Mouse (Mus musculus) liver, postnatal 0 days (tissue): ENCODE measurements around the gene Nkiras2. TPM values are rescaled to one million over a fixed set of nuclear protein-coding genes. Genes with fewer than 3 reads are reported as not detected.

Experiments
- ATAC-seq: fragments of 200-750 bp; cut with Nextera tagmentation; 2 replicates; pipeline ENCODE4 v1.8.0; 2017; ENCODE audit warnings: mild to moderate bottlenecking, moderate library complexity
- DNase-seq: peaks from one replicate; pipeline ENCODE4 v3.0.0-alpha.2; 2016
- H3K27ac ChIP-seq: fragments of 300-500 bp; sonication (generic); 2 replicates; pipeline ENCODE4 v1.5.1; 2014; ENCODE audit warnings: antibody characterized with exemption, moderate library complexity, mild to moderate bottlenecking, low read depth
- H3K27me3 ChIP-seq: fragments of 300-500 bp; sonication (generic); 2 replicates; pipeline ENCODE4 v1.6.1; 2014; ENCODE audit warnings: low read length, control low read depth, mixed read lengths; ENCODE audit not compliant: insufficient read depth
- H3K36me3 ChIP-seq: fragments of 300-500 bp; sonication (generic); replicated peaks from 2 replicates; pipeline ENCODE4 v1.6.1; 2014; ENCODE audit warnings: mild to moderate bottlenecking, control low read depth, low read length, moderate library complexity, mixed read lengths; ENCODE audit not compliant: insufficient read depth
- H3K4me1 ChIP-seq: fragments of 300-500 bp; sonication (generic); 2 replicates; pipeline ENCODE4 v1.6.1; 2014; ENCODE audit warnings: antibody characterized with exemption, mild to moderate bottlenecking, control low read depth; ENCODE audit not compliant: insufficient read depth
- H3K4me2 ChIP-seq: fragments of 300-500 bp; sonication (generic); 2 replicates; pipeline ENCODE4 v1.6.1; 2014; ENCODE audit warnings: low read depth, mild to moderate bottlenecking, low read length, moderate library complexity, mixed read lengths
- H3K4me3 ChIP-seq: fragments of 300-500 bp; sonication (generic); 2 replicates; pipeline ENCODE4 v1.5.1; 2014; ENCODE audit warnings: low read depth, low read length
- H3K9ac ChIP-seq: fragments of 300-500 bp; sonication (generic); replicated peaks from 2 replicates; pipeline ENCODE4 v1.6.1; 2014; ENCODE audit warnings: mild to moderate bottlenecking, moderate library complexity
- H3K9me3 ChIP-seq: fragments of 300-500 bp; sonication (generic); 2 replicates; pipeline ENCODE4 v1.6.1; 2016; ENCODE audit warnings: mild to moderate bottlenecking, control low read depth, low read length, mixed read lengths
- CTCF ChIP-seq: sonication (generic); IDR thresholded peaks from 2 replicates; pipeline ENCODE4 v1.5.1; 2016; ENCODE audit warnings: antibody characterized with exemption, low read depth
- EP300 ChIP-seq: IDR thresholded peaks from 2 replicates; pipeline ENCODE4 v1.6.1; 2016; ENCODE audit warnings: antibody characterized with exemption, low read depth, mild to moderate bottlenecking
- WGBS: fragments of 180-500 bp; shearing (Covaris S2); extraction: QIAGEN DNeasy Blood & Tissue Kit; methylation state at CpG from one replicate; pipeline ENCODE4 v1.1.7; 2014; ENCODE audit not compliant: insufficient replicate concordance; 5-methylcytosine and 5-hydroxymethylcytosine counted together
- polyA plus RNA-seq: library from polyadenylated mRNA; unstranded; fragments of >200 nt; fragmentation: Nextera tagmentation; extraction: Ambion mirVana; gene quantifications from 2 replicates; pipeline ENCODE4 v1.2.1, GENCODE M21; 2015

Nkiras2 gene
- polyA plus RNA-seq, 1 experiment from 2014 or later, result 19.2 TPM

DNA sequence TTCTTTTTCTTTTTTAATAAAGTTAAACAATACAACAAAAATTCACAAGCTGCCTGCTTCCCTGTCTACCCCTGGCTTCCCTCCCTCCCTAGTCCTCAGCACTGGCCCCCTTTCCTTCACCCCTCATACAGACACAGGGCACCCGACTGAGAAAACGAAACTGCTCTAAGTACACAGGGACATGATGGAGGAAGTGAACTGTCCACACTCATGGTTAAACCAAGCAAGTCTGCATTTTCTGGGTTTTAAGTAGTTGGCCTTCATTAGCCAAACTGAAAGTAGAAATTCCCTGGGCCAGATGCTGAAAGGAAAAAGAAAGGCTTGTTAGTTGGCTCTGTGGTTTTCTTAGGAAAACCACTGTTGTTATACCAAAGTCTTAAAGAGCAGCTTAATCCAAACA lies 36.2 kb upstream of the Nkiras2 start:
- no peaks in the 10 kb centered on the region for H3K4me1 ChIP-seq
- WGBS, result 61% methylated on average over 2 of the region's 2 CpGs

GRCm38 (mm10) chr11:100584561-100584961 lies 34.5 kb upstream of the Nkiras2 start:
- Histone ChIP-seq H3K4me1 (no peaks in the 10 kb centered on the region), H3K4me3 (0 out of 2 replicates have a peak overlapping the region, but pooled peaks have one; percentile 4), H3K27ac (peak overlapping the region; percentile 67), H3K9me3 (no peaks in the 10 kb centered on the region), H3K27me3 (no peaks in the 10 kb centered on the region), H3K36me3 (peaks cover 83% of the 10 kb centered on the region), H3K9ac (no peak overlapping the region), H3K4me2 (no peak overlapping the region)
- DNase-seq (no peak), ATAC-seq (peak; percentile 12; the same call in 1 of the 2 replicates)
- WGBS, result 78% methylated on average over 7 of the region's 7 CpGs
- TF ChIP-seq EP300 (no peak), CTCF (no peak)

More for the DNA sequence above, 36.2 kb upstream of the Nkiras2 start:
- Histone ChIP-seq H3K4me2 (peak overlapping the region; percentile 0; the same call in 1 of the 2 replicates), H3K4me3 (no peak overlapping the region), H3K27me3 (no peaks in the 10 kb centered on the region), H3K27ac (0 out of 2 replicates have a peak overlapping the region, but pooled peaks have one; percentile 0), H3K9ac (no peak overlapping the region), H3K36me3 (peaks cover 72% of the 10 kb centered on the region), H3K9me3 (no peaks in the 10 kb centered on the region)
- no peak for DNase-seq
- ATAC-seq, result no peak
- TF ChIP-seq CTCF (no peak), EP300 (no peak)

DNA sequence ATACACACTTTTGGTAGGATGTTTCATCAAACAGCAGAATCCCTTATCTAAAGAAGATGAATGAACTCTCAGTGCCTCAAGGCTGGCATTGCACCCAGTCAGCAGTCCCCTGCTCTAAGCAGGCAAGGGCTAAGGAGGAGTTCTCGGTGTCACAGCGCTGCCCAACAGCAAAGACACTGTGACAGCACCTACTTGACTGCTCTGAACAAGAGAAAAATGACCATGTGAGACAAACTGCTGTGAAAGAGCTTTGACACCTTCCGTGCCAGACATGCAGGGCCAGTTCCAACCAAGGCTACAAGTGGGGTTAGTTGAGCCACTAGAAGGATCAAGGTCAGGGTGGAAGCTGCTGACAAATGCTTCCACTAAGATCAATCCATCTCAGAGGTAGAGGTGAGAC lies 33.9 kb upstream of the Nkiras2 start:
- WGBS, result 87% methylated on average over 3 of the region's 3 CpGs
- Histone ChIP-seq H3K9ac (no peak overlapping the region), H3K4me3 (no peak overlapping the region), H3K4me2 (no peak overlapping the region), H3K27ac (peak overlapping the region; percentile 36; the same call in 1 of the 2 replicates), H3K36me3 (peaks cover 86% of the 10 kb centered on the region), H3K27me3 (no peaks in the 10 kb centered on the region), H3K4me1 (no peaks in the 10 kb centered on the region), H3K9me3 (no peaks in the 10 kb centered on the region)
- ATAC-seq (no peak), DNase-seq (no peak)
- TF ChIP-seq CTCF (no peak), EP300 (no peak)

- peaks cover 94% of the 10 kb centered on the region for H3K36me3 ChIP-seq
- DNase-seq (no peak), ATAC-seq (peak; percentile 54; the same call in 1 of the 2 replicates)
- no peak overlapping the region for H3K4me2 ChIP-seq
- H3K27me3 ChIP-seq, result no peaks in the 10 kb centered on the region
- H3K27ac ChIP-seq, result no peak overlapping the region
- no peaks in the 10 kb centered on the region for H3K9me3 ChIP-seq
- H3K9ac ChIP-seq, result no peak overlapping the region
- H3K4me3 ChIP-seq, result no peak overlapping the region
- no peaks in the 10 kb centered on the region for H3K4me1 ChIP-seq
- 86% methylated on average over 2 of the region's 2 CpGs for WGBS
- TF ChIP-seq CTCF (no peak), EP300 (no peak)
Measured at GRCm38 (mm10) chr11:100588462-100588861, 30.6 kb upstream of the Nkiras2 start.

GRCm38 (mm10) chr11:100592346-100593046 lies 26.5 kb upstream of the Nkiras2 start:
- DNase-seq, result no peak
- H3K27ac ChIP-seq, result no peak overlapping the region
- H3K27me3 ChIP-seq, result no peaks in the 10 kb centered on the region
- no peaks in the 10 kb centered on the region for H3K4me1 ChIP-seq
- ATAC-seq, result no peak
- 91% methylated on average over 11 of the region's 11 CpGs for WGBS
- no peak overlapping the region for H3K9ac ChIP-seq
- no peak overlapping the region for H3K4me2 ChIP-seq
- H3K9me3 ChIP-seq, result no peaks in the 10 kb centered on the region
- TF ChIP-seq EP300, result no peak
- TF ChIP-seq CTCF, result no peak
- peaks cover 96% of the 10 kb centered on the region for H3K36me3 ChIP-seq
- H3K4me3 ChIP-seq, result no peak overlapping the region

GRCm38 (mm10) chr11:100594608-100595007 lies 24.4 kb upstream of the Nkiras2 start:
- WGBS, result 84% methylated on average over 7 of the region's 7 CpGs
- DNase-seq, result no peak
- no peak overlapping the region for H3K27ac ChIP-seq
- no peak for ATAC-seq
- H3K9ac ChIP-seq, result no peak overlapping the region
- no peak for TF ChIP-seq CTCF
- TF ChIP-seq EP300, result no peak
- H3K4me2 ChIP-seq, result no peak overlapping the region
- H3K9me3 ChIP-seq, result no peaks in the 10 kb centered on the region
- H3K27me3 ChIP-seq, result no peaks in the 10 kb centered on the region
- peaks cover 99% of the 10 kb centered on the region for H3K36me3 ChIP-seq
- H3K4me3 ChIP-seq, result no peak overlapping the region
- H3K4me1 ChIP-seq, result no peaks in the 10 kb centered on the region
